Mouse (Mus musculus) heart, embryonic 12.5 days (tissue): ENCODE data around the gene Rnf181. TPM values are rescaled to one million over a fixed set of nuclear protein-coding genes. Genes with fewer than 3 reads are reported as not detected.

Experiments
- ATAC-seq: fragments of 200-750 bp; cut with Nextera tagmentation; 2 replicates; pipeline ENCODE4 v1.8.0; 2017; ENCODE audit warnings: moderate TSS enrichment, moderate library complexity; ENCODE audit not compliant: insufficient number of reproducible peaks, low FRiP score
- H3K27ac ChIP-seq: fragments of 300-500 bp; sonication (generic); 2 replicates; pipeline ENCODE4 v1.5.1; 2016; ENCODE audit warnings: mild to moderate bottlenecking, moderate library complexity; ENCODE audit not compliant: poor library complexity, severe bottlenecking
- H3K27me3 ChIP-seq: fragments of 300-500 bp; sonication (generic); replicated peaks from 2 replicates; pipeline ENCODE4 v1.6.1; 2016; ENCODE audit warnings: mild to moderate bottlenecking, moderate library complexity
- H3K36me3 ChIP-seq: fragments of 300-500 bp; sonication (generic); 2 replicates; pipeline ENCODE4 v1.6.1; 2016; ENCODE audit warnings: mild to moderate bottlenecking, moderate library complexity
- H3K4me1 ChIP-seq: fragments of 300-500 bp; sonication (generic); replicated peaks from 2 replicates; pipeline ENCODE4 v1.6.1; 2016; ENCODE audit warnings: mild to moderate bottlenecking
- H3K4me2 ChIP-seq: fragments of 300-500 bp; sonication (generic); 2 replicates; pipeline ENCODE4 v1.6.1; 2016; ENCODE audit warnings: mild to moderate bottlenecking, moderate library complexity
- H3K4me3 ChIP-seq: fragments of 300-500 bp; sonication (generic); 2 replicates; pipeline ENCODE4 v1.5.1; 2016; ENCODE audit warnings: mild to moderate bottlenecking
- H3K9ac ChIP-seq: fragments of 300-500 bp; sonication (generic); 2 replicates; pipeline ENCODE4 v1.6.1; 2016; ENCODE audit warnings: mild to moderate bottlenecking, moderate library complexity
- H3K9me3 ChIP-seq: fragments of 300-500 bp; sonication (generic); replicated peaks from 2 replicates; pipeline ENCODE4 v1.6.1; 2016; ENCODE audit warnings: mild to moderate bottlenecking, moderate library complexity
- WGBS: fragments of 180-500 bp; shearing (Covaris S2); methylation state at CpG from one replicate; pipeline ENCODE4 v1.1.7; 2016; 5-methylcytosine and 5-hydroxymethylcytosine counted together
- polyA plus RNA-seq: library from polyadenylated mRNA; unstranded; fragments of >200 nt; fragmentation: Nextera tagmentation; extraction: Ambion mirVana; gene quantifications from 2 replicates; pipeline ENCODE4 v1.2.1, GENCODE M21; 2016

Rnf181 gene
- polyA plus RNA-seq, 1 experiment from 2014 or later = 90.0 TPM

GRCm38 (mm10) chr6:72346261-72346660, 20.5 kb downstream of the Rnf181 start:
- no peak overlapping the region for H3K4me3 ChIP-seq
- H3K4me1 ChIP-seq = peaks cover 28% of the 10 kb centered on the region
- ATAC-seq = no peak
- no peaks in the 10 kb centered on the region for H3K9me3 ChIP-seq
- no peak overlapping the region for H3K9ac ChIP-seq
- H3K36me3 ChIP-seq = peaks cover 39% of the 10 kb centered on the region
- H3K27ac ChIP-seq = no peak overlapping the region
- 83% methylated on average over 4 of the region's 4 CpGs for WGBS
- no peaks in the 10 kb centered on the region for H3K27me3 ChIP-seq
- no peak overlapping the region for H3K4me2 ChIP-seq

- no peak for ATAC-seq
- Histone ChIP-seq H3K4me1 (peaks cover 23% of the 10 kb centered on the region), H3K4me2 (no peak overlapping the region), H3K9ac (no peak overlapping the region; the same call in 1 of the 2 replicates), H3K9me3 (no peaks in the 10 kb centered on the region), H3K4me3 (peak overlapping the region; percentile 88; the same call in 1 of the 2 replicates), H3K36me3 (peaks cover 38% of the 10 kb centered on the region), H3K27me3 (no peaks in the 10 kb centered on the region), H3K27ac (no peak overlapping the region)
- 42% methylated on average over 6 of the region's 6 CpGs for WGBS
Observed at GRCm38 (mm10) chr6:72345633-72346032, 21.1 kb downstream of the Rnf181 start.

- peak; percentile 87 for ATAC-seq
- Histone ChIP-seq H3K27ac (peak within 1 kb of the TSS; percentile 73), H3K27me3 (no peaks in the 10 kb centered on the region), H3K4me2 (peak within 1 kb of the TSS; percentile 99), H3K9me3 (no peaks in the 10 kb centered on the region), H3K36me3 (peaks cover 35% of the 10 kb centered on the region), H3K9ac (peak within 1 kb of the TSS; percentile 93), H3K4me1 (peaks cover 22% of the 10 kb centered on the region), H3K4me3 (peak within 1 kb of the TSS; percentile 88)
- under 1% methylated on average over 30 of the region's 30 CpGs for WGBS
Observed at GRCm38 (mm10) chr6:72345074-72345567, 21.6 kb downstream of the Rnf181 start, which contains the start of gene Usp39. TSS of gene Usp39 (minus strand) at chr6:72345184.

GRCm38 (mm10) chr6:72344396-72345073, 22.2 kb downstream of the Rnf181 start:
- Histone ChIP-seq H3K9me3 (no peaks in the 10 kb centered on the region), H3K4me1 (peaks cover 22% of the 10 kb centered on the region), H3K4me2 (peak overlapping the region; percentile 99), H3K9ac (peak overlapping the region; percentile 93), H3K36me3 (peaks cover 34% of the 10 kb centered on the region), H3K27ac (peak overlapping the region; percentile 73), H3K27me3 (no peaks in the 10 kb centered on the region), H3K4me3 (peak overlapping the region; percentile 88)
- under 1% methylated on average over 42 of the region's 42 CpGs for WGBS
- ATAC-seq = peak; percentile 41

- no peak for ATAC-seq
- WGBS = 76% methylated on average over 2 of the region's 2 CpGs
- Histone ChIP-seq H3K4me3 (no peak overlapping the region), H3K9me3 (no peaks in the 10 kb centered on the region), H3K27ac (no peak overlapping the region), H3K9ac (no peak overlapping the region), H3K4me2 (no peak overlapping the region), H3K27me3 (no peaks in the 10 kb centered on the region), H3K4me1 (peaks cover 9% of the 10 kb centered on the region), H3K36me3 (peaks cover 62% of the 10 kb centered on the region)
Observed at GRCm38 (mm10) chr6:72340481-72340880, 26.3 kb downstream of the Rnf181 start.

GRCm38 (mm10) chr6:72333111-72333510, 33.6 kb downstream of the Rnf181 start:
- no peaks in the 10 kb centered on the region for H3K9me3 ChIP-seq
- no peak overlapping the region for H3K4me2 ChIP-seq
- ATAC-seq = 0 out of 2 replicates have a peak, but pooled peaks have one; percentile 36
- H3K27ac ChIP-seq = peak overlapping the region; percentile 55; the same call in 1 of the 2 replicates
- peaks cover 11% of the 10 kb centered on the region for H3K4me1 ChIP-seq
- 52% methylated on average over 5 of the region's 5 CpGs for WGBS
- H3K9ac ChIP-seq = no peak overlapping the region
- H3K36me3 ChIP-seq = peaks cover 86% of the 10 kb centered on the region
- H3K4me3 ChIP-seq = no peak overlapping the region
- H3K27me3 ChIP-seq = no peaks in the 10 kb centered on the region

GRCm38 (mm10) chr6:72330133-72330532, 36.6 kb downstream of the Rnf181 start:
- H3K4me3 ChIP-seq = no peak overlapping the region
- H3K27ac ChIP-seq = no peak overlapping the region
- peaks cover 83% of the 10 kb centered on the region for H3K36me3 ChIP-seq
- no peak overlapping the region for H3K4me2 ChIP-seq
- ATAC-seq = no peak
- H3K27me3 ChIP-seq = no peaks in the 10 kb centered on the region
- H3K4me1 ChIP-seq = peaks cover 11% of the 10 kb centered on the region
- no peak overlapping the region for H3K9ac ChIP-seq
- WGBS = 92% methylated on average over 4 of the region's 4 CpGs
- H3K9me3 ChIP-seq = no peaks in the 10 kb centered on the region

- no peak overlapping the region for H3K27ac ChIP-seq
- H3K4me1 ChIP-seq = peaks cover 11% of the 10 kb centered on the region
- H3K9ac ChIP-seq = no peak overlapping the region
- no peaks in the 10 kb centered on the region for H3K27me3 ChIP-seq
- H3K4me3 ChIP-seq = no peak overlapping the region
- no peak overlapping the region for H3K4me2 ChIP-seq
- H3K9me3 ChIP-seq = no peaks in the 10 kb centered on the region
- WGBS = 92% methylated on average over 5 of the region's 5 CpGs
- ATAC-seq = no peak
- peaks cover 84% of the 10 kb centered on the region for H3K36me3 ChIP-seq
Observed at GRCm38 (mm10) chr6:72329019-72329418, 37.7 kb downstream of the Rnf181 start.

- WGBS = 75% methylated on average over 6 of the region's 6 CpGs
- Histone ChIP-seq H3K27me3 (no peaks in the 10 kb centered on the region), H3K4me2 (no peak overlapping the region), H3K9ac (no peak overlapping the region), H3K36me3 (peaks cover 89% of the 10 kb centered on the region), H3K4me3 (no peak overlapping the region), H3K4me1 (no peaks in the 10 kb centered on the region), H3K9me3 (no peaks in the 10 kb centered on the region), H3K27ac (no peak overlapping the region)
- no peak for ATAC-seq
Observed at GRCm38 (mm10) chr6:72326274-72326673, 40.5 kb downstream of the Rnf181 start.

- no peaks in the 10 kb centered on the region for H3K9me3 ChIP-seq
- H3K27ac ChIP-seq = no peak overlapping the region
- H3K36me3 ChIP-seq = peaks cover 93% of the 10 kb centered on the region
- 0 out of 2 replicates have a peak, but pooled peaks cover 3% of the 10 kb centered on the region for H3K4me1 ChIP-seq
- H3K9ac ChIP-seq = no peak overlapping the region
- no peaks in the 10 kb centered on the region for H3K27me3 ChIP-seq
- no peak overlapping the region for H3K4me2 ChIP-seq
- no peak; the same call in 1 of the 2 replicates for ATAC-seq
- H3K4me3 ChIP-seq = no peak overlapping the region
- WGBS = 84% methylated on average over 6 of the region's 6 CpGs
Observed at GRCm38 (mm10) chr6:72323786-72324508, 42.8 kb downstream of the Rnf181 start.

GRCm38 (mm10) chr6:72322936-72323335, 43.8 kb downstream of the Rnf181 start:
- no peak overlapping the region for H3K4me3 ChIP-seq
- no peak overlapping the region for H3K27ac ChIP-seq
- 0 out of 2 replicates have a peak, but pooled peaks cover 3% of the 10 kb centered on the region for H3K4me1 ChIP-seq
- no peaks in the 10 kb centered on the region for H3K27me3 ChIP-seq
- H3K36me3 ChIP-seq = peaks cover 91% of the 10 kb centered on the region
- H3K4me2 ChIP-seq = no peak overlapping the region
- 98% methylated on average over 3 of the region's 3 CpGs for WGBS
- H3K9ac ChIP-seq = no peak overlapping the region
- no peak for ATAC-seq
- H3K9me3 ChIP-seq = no peaks in the 10 kb centered on the region
